Mouse (Mus musculus) limb, embryonic 13.5 days (tissue): Measurements from ENCODE around the gene Leng9. TPM values are rescaled to one million over a fixed set of nuclear protein-coding genes. Genes with fewer than 3 reads are reported as not detected.
A peak's percentile ranks its signal among the peaks of the same experiment; 100 is the strongest.

Experiments
- ATAC-seq: fragments of 200-750 bp; cut with Nextera tagmentation; 2 replicates; pipeline ENCODE4 v1.8.0; 2017; ENCODE audit warnings: low read depth, moderate number of reproducible peaks, moderate TSS enrichment; ENCODE audit not compliant: low FRiP score
- H3K27ac ChIP-seq: fragments of 300-500 bp; sonication (generic); 2 replicates; pipeline ENCODE4 v1.5.1; 2015; ENCODE audit warnings: inconsistent platforms, mild to moderate bottlenecking, moderate library complexity
- H3K27me3 ChIP-seq: fragments of 300-500 bp; sonication (generic); 2 replicates; pipeline ENCODE4 v1.6.1; 2015; ENCODE audit warnings: mild to moderate bottlenecking, inconsistent platforms
- H3K36me3 ChIP-seq: fragments of 300-500 bp; sonication (generic); 2 replicates; pipeline ENCODE4 v1.6.1; 2015; ENCODE audit warnings: inconsistent platforms, mild to moderate bottlenecking, moderate library complexity
- H3K4me1 ChIP-seq: fragments of 300-500 bp; sonication (generic); 2 replicates; pipeline ENCODE4 v1.6.1; 2015; ENCODE audit warnings: inconsistent platforms
- H3K4me2 ChIP-seq: fragments of 300-500 bp; sonication (generic); replicated peaks from 2 replicates; pipeline ENCODE4 v1.6.1; 2015; ENCODE audit warnings: inconsistent platforms, mild to moderate bottlenecking, moderate library complexity
- H3K4me3 ChIP-seq: fragments of 300-500 bp; sonication (generic); 2 replicates; pipeline ENCODE4 v1.5.1; 2015; ENCODE audit warnings: moderate library complexity, mild to moderate bottlenecking, inconsistent platforms
- H3K9ac ChIP-seq: fragments of 300-500 bp; sonication (generic); 2 replicates; pipeline ENCODE4 v1.6.1; 2015; ENCODE audit warnings: mild to moderate bottlenecking, inconsistent platforms
- H3K9me3 ChIP-seq: fragments of 300-500 bp; sonication (generic); 2 replicates; pipeline ENCODE4 v1.6.1; 2016; ENCODE audit warnings: inconsistent platforms
- WGBS: fragments of 180-500 bp; shearing (Covaris S2); methylation state at CpG from one replicate; pipeline ENCODE4 v1.1.7; 2015; 5-methylcytosine and 5-hydroxymethylcytosine counted together
- polyA plus RNA-seq: library from polyadenylated mRNA; unstranded; fragments of >200 nt; fragmentation: Nextera tagmentation; extraction: Ambion mirVana; gene quantifications from 2 replicates; pipeline ENCODE4 v1.2.1, GENCODE M21; 2015

The Leng9 gene
- polyA plus RNA-seq, 1 experiment from 2014 or later: 4.6 TPM

- Histone ChIP-seq H3K9me3 (no peaks in the 10 kb centered on the region), H3K4me3 (peak overlapping the region; percentile 70), H3K27ac (peak overlapping the region; percentile 89), H3K4me1 (peaks cover 29% of the 10 kb centered on the region), H3K4me2 (peak overlapping the region; percentile 88), H3K27me3 (peaks cover 22% of the 10 kb centered on the region), H3K36me3 (peaks cover 51% of the 10 kb centered on the region), H3K9ac (peak overlapping the region; percentile 85)
- ATAC-seq: peak; percentile 66
- WGBS: under 1% methylated on average over 63 of the region's 64 CpGs
Measured at GRCm38 (mm10) chr7:4149209-4150054, 742 bp downstream of the Leng9 start.

- peaks cover 29% of the 10 kb centered on the region for H3K4me1 ChIP-seq
- H3K4me3 ChIP-seq: peak overlapping the region; percentile 70
- H3K27ac ChIP-seq: peak overlapping the region; percentile 89
- no peaks in the 10 kb centered on the region for H3K9me3 ChIP-seq
- H3K4me2 ChIP-seq: peak overlapping the region; percentile 88
- H3K27me3 ChIP-seq: peaks cover 22% of the 10 kb centered on the region
- WGBS: 27% methylated on average over 18 of the region's 18 CpGs
- peaks cover 60% of the 10 kb centered on the region for H3K36me3 ChIP-seq
- no peak for ATAC-seq
- peak overlapping the region; percentile 85 for H3K9ac ChIP-seq
Measured at GRCm38 (mm10) chr7:4148341-4149208, 1.6 kb downstream of the Leng9 start.

- H3K36me3 ChIP-seq: peaks cover 67% of the 10 kb centered on the region
- 85% methylated on average over 4 of the region's 4 CpGs for WGBS
- peaks cover 29% of the 10 kb centered on the region for H3K4me1 ChIP-seq
- peaks cover 22% of the 10 kb centered on the region for H3K27me3 ChIP-seq
- peak overlapping the region; percentile 70; the same call in 1 of the 2 replicates for H3K4me3 ChIP-seq
- no peak for ATAC-seq
- H3K9ac ChIP-seq: no peak overlapping the region
- H3K9me3 ChIP-seq: no peaks in the 10 kb centered on the region
- peak overlapping the region; percentile 89; the same call in 1 of the 2 replicates for H3K27ac ChIP-seq
- no peak overlapping the region for H3K4me2 ChIP-seq
Measured at GRCm38 (mm10) chr7:4147836-4148235, 2.3 kb downstream of the Leng9 start.

GRCm38 (mm10) chr7:4147371-4147770, 2.8 kb downstream of the Leng9 start:
- no peaks in the 10 kb centered on the region for H3K9me3 ChIP-seq
- peaks cover 29% of the 10 kb centered on the region for H3K4me1 ChIP-seq
- H3K9ac ChIP-seq: no peak overlapping the region
- H3K4me2 ChIP-seq: no peak overlapping the region
- H3K4me3 ChIP-seq: no peak overlapping the region
- peaks cover 72% of the 10 kb centered on the region for H3K36me3 ChIP-seq
- 94% methylated on average over 20 of the region's 20 CpGs for WGBS
- H3K27ac ChIP-seq: no peak overlapping the region
- no peak for ATAC-seq
- H3K27me3 ChIP-seq: peaks cover 19% of the 10 kb centered on the region

- peaks cover 29% of the 10 kb centered on the region for H3K4me1 ChIP-seq
- no peak overlapping the region for H3K4me2 ChIP-seq
- peaks cover 78% of the 10 kb centered on the region for H3K36me3 ChIP-seq
- 91% methylated on average over 23 of the region's 23 CpGs for WGBS
- peaks cover 11% of the 10 kb centered on the region for H3K27me3 ChIP-seq
- H3K4me3 ChIP-seq: no peak overlapping the region
- no peak overlapping the region for H3K9ac ChIP-seq
- H3K9me3 ChIP-seq: no peaks in the 10 kb centered on the region
- ATAC-seq: no peak
- no peak overlapping the region for H3K27ac ChIP-seq
Measured at GRCm38 (mm10) chr7:4146241-4147180, 3.7 kb downstream of the Leng9 start.

- H3K4me2 ChIP-seq: no peak overlapping the region
- H3K9me3 ChIP-seq: no peaks in the 10 kb centered on the region
- no peak overlapping the region for H3K4me3 ChIP-seq
- peaks cover 78% of the 10 kb centered on the region for H3K36me3 ChIP-seq
- peaks cover 3% of the 10 kb centered on the region for H3K27me3 ChIP-seq
- H3K4me1 ChIP-seq: peaks cover 22% of the 10 kb centered on the region
- 71% methylated on average over 6 of the region's 6 CpGs for WGBS
- no peak overlapping the region for H3K9ac ChIP-seq
- H3K27ac ChIP-seq: no peak overlapping the region
- ATAC-seq: no peak
Measured at GRCm38 (mm10) chr7:4145552-4146190, 4.5 kb downstream of the Leng9 start.

- Histone ChIP-seq H3K27ac (no peak overlapping the region), H3K4me2 (no peak overlapping the region), H3K4me1 (peaks cover 15% of the 10 kb centered on the region), H3K27me3 (no peaks in the 10 kb centered on the region), H3K9ac (no peak overlapping the region), H3K4me3 (no peak overlapping the region), H3K36me3 (peaks cover 85% of the 10 kb centered on the region), H3K9me3 (no peaks in the 10 kb centered on the region)
- no peak for ATAC-seq
- 94% methylated on average over 20 of the region's 20 CpGs for WGBS
Measured at GRCm38 (mm10) chr7:4144766-4145551, 5.2 kb downstream of the Leng9 start.

- Histone ChIP-seq H3K9ac (no peak overlapping the region), H3K27me3 (no peaks in the 10 kb centered on the region), H3K4me3 (no peak overlapping the region), H3K36me3 (peaks cover 94% of the 10 kb centered on the region), H3K9me3 (no peaks in the 10 kb centered on the region), H3K27ac (no peak overlapping the region), H3K4me2 (no peak overlapping the region), H3K4me1 (peaks cover 11% of the 10 kb centered on the region)
- no peak for ATAC-seq
- WGBS: 96% methylated on average over 13 of the region's 13 CpGs
Measured at GRCm38 (mm10) chr7:4144046-4144445, 6.1 kb downstream of the Leng9 start.

GRCm38 (mm10) chr7:4143506-4143905, 6.7 kb downstream of the Leng9 start:
- Histone ChIP-seq H3K4me1 (peaks cover 9% of the 10 kb centered on the region), H3K4me3 (no peak overlapping the region), H3K27me3 (no peaks in the 10 kb centered on the region), H3K4me2 (no peak overlapping the region), H3K9me3 (no peaks in the 10 kb centered on the region), H3K36me3 (peaks cover 99% of the 10 kb centered on the region), H3K9ac (no peak overlapping the region), H3K27ac (no peak overlapping the region)
- ATAC-seq: no peak
- 97% methylated on average over 19 of the region's 19 CpGs for WGBS

- Histone ChIP-seq H3K4me2 (no peak overlapping the region), H3K27me3 (no peaks in the 10 kb centered on the region), H3K36me3 (peaks cover 97% of the 10 kb centered on the region), H3K4me3 (no peak overlapping the region), H3K9ac (no peak overlapping the region), H3K4me1 (peaks cover 9% of the 10 kb centered on the region), H3K9me3 (no peaks in the 10 kb centered on the region), H3K27ac (no peak overlapping the region)
- no peak for ATAC-seq
- WGBS: 90% methylated on average over 10 of the region's 10 CpGs
Measured at GRCm38 (mm10) chr7:4142796-4143445, 7.3 kb downstream of the Leng9 start.
